Mouse (Mus musculus) heart, adult 2 months (tissue): Measurements from ENCODE around the gene Golga5. TPM values are rescaled to one million over a fixed set of nuclear protein-coding genes. Genes with fewer than 3 reads are reported as not detected.
A peak's percentile ranks its signal among the peaks of the same experiment; 100 is the strongest.

Experiments used
- DNase-seq, 2 experiments: peaks; one replicate each; pipeline ENCODE4 v3.0.0; 2021
- H3K27ac ChIP-seq: fragments of 200-600 bp; 2 replicates; pipeline ENCODE4 v1.8.1; 2022
- H3K27me3 ChIP-seq: fragments of 200-500 bp; 2 replicates; pipeline ENCODE4 v1.6.1; 2012; ENCODE audit warnings: mild to moderate bottlenecking, low read length, inconsistent platforms, mixed read lengths; ENCODE audit not compliant: control insufficient read depth, insufficient read depth
- H3K36me3 ChIP-seq: fragments of 200-500 bp; 2 replicates; pipeline ENCODE4 v1.6.1; 2012; ENCODE audit warnings: low read length, inconsistent platforms; ENCODE audit not compliant: control insufficient read depth, insufficient read depth
- H3K4me1 ChIP-seq: fragments of 200-500 bp; 2 replicates; pipeline ENCODE4 v1.6.1; 2011; ENCODE audit warnings: low read length; ENCODE audit not compliant: control insufficient read depth, insufficient read depth
- H3K4me3 ChIP-seq: fragments of 200-600 bp; 2 replicates; pipeline ENCODE4 v1.8.1; 2022
- H3K79me2 ChIP-seq: fragments of 200-500 bp; replicated peaks from 2 replicates; pipeline ENCODE4 v1.6.1; 2012; ENCODE audit warnings: mild to moderate bottlenecking, inconsistent platforms, low read length, moderate library complexity, mixed read lengths; ENCODE audit not compliant: control insufficient read depth, insufficient read depth
- H3K9ac ChIP-seq: fragments of 200-500 bp; 2 replicates; pipeline ENCODE4 v1.6.1; 2012; ENCODE audit warnings: low read depth, mild to moderate bottlenecking, control low read depth, inconsistent platforms, low read length, mixed read lengths
- CTCF ChIP-seq: fragments of 200-600 bp; IDR thresholded peaks from 2 replicates; pipeline ENCODE4 v1.8.1; 2022; ENCODE audit warnings: antibody characterized with exemption, mild to moderate bottlenecking, moderate library complexity
- EP300 ChIP-seq: fragments of 200-500 bp; IDR thresholded peaks from 2 replicates; pipeline ENCODE4 v1.6.1; 2011; ENCODE audit warnings: low read depth, low read length, control low read depth; ENCODE audit not compliant: insufficient read depth
- POLR2A ChIP-seq: fragments of 200-500 bp; IDR thresholded peaks from 2 replicates; pipeline ENCODE4 v1.6.1; 2011; ENCODE audit warnings: mild to moderate bottlenecking, low read depth, low read length, control low read depth; ENCODE audit not compliant: insufficient read depth
- WGBS: fragments of 180-500 bp; shearing (Covaris S2); methylation state at CpG from one replicate; pipeline ENCODE4 v1.1.7; 2018; 5-methylcytosine and 5-hydroxymethylcytosine counted together
- intact Hi-C: fragments of 180-260 bp; cut with DNase I; formaldehyde crosslinking; loops from one replicate; pipeline ENCODE4 v1.15.1; 2025
- polyA plus RNA-seq: library from polyadenylated mRNA; depleted of rRNA; stranded (reverse); fragments of >200 nt; gene quantifications from 2 replicates; pipeline ENCODE4 v1.2.3, GENCODE M21; 2012
- total RNA-seq, 2 experiments: library from RNA; stranded (reverse); gene quantifications; 2 replicates each; pipeline ENCODE4 v1.2.3; 2021

Gene Golga5
- total and polyA plus RNA-seq, 3 experiments, result 10.1 to 28.0 (median 25.1) TPM

DNA sequence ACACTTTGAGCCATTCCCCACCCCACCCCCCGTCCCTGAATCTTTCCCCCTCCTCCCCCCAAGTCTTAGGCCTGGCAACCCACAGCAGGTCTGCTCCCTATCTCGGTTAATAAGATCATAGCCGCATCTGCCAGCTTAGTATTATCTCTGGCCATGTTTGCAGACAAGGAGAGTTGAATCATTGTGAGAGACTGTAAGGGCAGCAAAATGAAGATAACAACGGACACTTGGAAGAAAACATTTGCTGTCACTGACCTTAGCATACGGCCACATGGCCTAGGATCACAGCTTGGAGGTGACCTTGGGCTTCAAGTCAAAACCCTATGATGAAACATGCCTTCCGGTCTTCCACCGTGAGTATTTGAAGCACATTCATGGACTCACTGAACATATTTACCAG lies 28.4 kb upstream of the Golga5 start:
- intact Hi-C loops, result loop anchor here (1.0 kb wide), 1 partner anchor 22 kb away; no protein-coding TSS in a partner anchor
- H3K4me1 ChIP-seq, result peaks cover 3% of the 10 kb centered on the region
- H3K27me3 ChIP-seq, result no peaks in the 10 kb centered on the region
- no peaks in the 10 kb centered on the region for H3K79me2 ChIP-seq
- no peak overlapping the region for H3K4me3 ChIP-seq
- no peak overlapping the region for H3K27ac ChIP-seq
- TF ChIP-seq CTCF, result no peak
- no peak for TF ChIP-seq EP300
- no peak for TF ChIP-seq POLR2A
- peaks cover 2% of the 10 kb centered on the region; the same call in 1 of the 2 replicates for H3K36me3 ChIP-seq
- no peak for DNase-seq
- no peak overlapping the region for H3K9ac ChIP-seq
- WGBS, result 76% methylated on average over 7 of the region's 7 CpGs

DNA sequence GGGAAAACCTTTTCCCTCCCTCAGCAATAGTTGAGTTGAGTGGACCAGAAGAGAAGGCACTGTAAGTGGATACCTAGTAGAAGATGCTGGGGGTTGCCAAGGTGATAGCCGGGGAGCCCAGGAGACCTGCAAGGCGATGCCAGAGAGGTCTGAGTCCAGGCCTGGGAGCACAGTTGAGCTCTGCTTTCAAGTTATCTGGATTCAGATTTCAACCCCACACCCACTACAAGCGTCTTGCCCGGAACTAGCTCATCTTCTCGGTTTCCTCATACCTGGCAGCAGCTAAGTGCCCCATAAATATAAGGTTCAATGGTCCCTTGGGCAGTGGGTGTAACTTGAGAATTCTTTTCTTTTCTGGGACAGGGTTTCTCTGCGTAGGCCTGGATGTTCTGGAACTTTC lies 27.8 kb upstream of the Golga5 start:
- H3K4me1 ChIP-seq, result peaks cover 3% of the 10 kb centered on the region
- TF ChIP-seq EP300 (no peak), CTCF (no peak), POLR2A (no peak)
- DNase-seq, result no peak

DNA sequence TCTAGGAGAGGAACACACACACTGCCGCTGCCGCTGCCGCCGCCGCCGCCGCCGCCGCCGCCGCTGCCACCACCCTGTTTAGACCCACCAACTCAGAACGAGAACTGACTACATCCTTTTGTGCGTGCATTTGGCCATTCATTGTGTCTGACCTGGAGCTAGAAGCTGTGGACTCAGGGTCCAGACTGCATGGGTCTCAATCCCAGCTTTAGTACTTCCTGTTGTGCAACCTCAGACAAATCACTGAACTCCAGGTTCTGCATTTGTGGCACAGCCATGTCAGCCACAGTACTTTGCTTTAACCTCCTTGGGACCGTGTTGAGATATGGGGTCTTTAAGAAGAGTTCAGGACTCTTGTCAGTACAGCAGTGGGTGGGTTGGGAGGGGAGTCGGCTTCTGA lies 26.3 kb upstream of the Golga5 start:
- intact Hi-C loops, result no loop called here
- Histone ChIP-seq H3K79me2 (no peaks in the 10 kb centered on the region), H3K36me3 (no peaks in the 10 kb centered on the region), H3K4me3 (no peak overlapping the region), H3K27ac (no peak overlapping the region), H3K9ac (no peak overlapping the region), H3K27me3 (no peaks in the 10 kb centered on the region), H3K4me1 (peaks cover 3% of the 10 kb centered on the region)
- 80% methylated on average over 15 of the region's 15 CpGs for WGBS
- no peak for DNase-seq
- TF ChIP-seq POLR2A (no peak), EP300 (no peak), CTCF (no peak)

More for the DNA sequence above, 27.8 kb upstream of the Golga5 start:
- Histone ChIP-seq H3K9ac (no peak overlapping the region), H3K79me2 (no peaks in the 10 kb centered on the region), H3K27ac (no peak overlapping the region), H3K4me3 (no peak overlapping the region), H3K36me3 (peaks cover 2% of the 10 kb centered on the region; the same call in 1 of the 2 replicates), H3K27me3 (no peaks in the 10 kb centered on the region)
- 90% methylated on average over 6 of the region's 6 CpGs for WGBS
- intact Hi-C loops, result no loop called here

DNA sequence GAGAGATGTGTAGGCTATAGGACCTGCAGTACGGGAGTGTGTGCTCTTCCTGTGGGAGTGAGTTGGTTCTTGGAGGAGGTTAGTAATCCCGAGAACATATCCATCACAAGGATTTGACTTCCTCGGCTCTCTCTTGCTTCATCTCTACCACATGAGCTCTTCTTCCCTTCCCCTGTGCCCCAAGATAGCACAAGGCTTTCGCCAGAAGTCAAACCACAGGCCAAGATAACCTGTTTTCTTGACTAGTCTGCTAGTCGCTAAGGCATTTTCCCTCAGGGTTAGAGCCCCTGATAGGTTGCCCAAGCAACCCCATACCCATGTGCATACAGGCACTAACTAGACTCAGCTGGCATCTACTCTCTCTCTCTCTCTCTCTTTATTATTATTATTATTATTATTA lies 25.3 kb upstream of the Golga5 start:
- Histone ChIP-seq H3K9ac (no peak overlapping the region), H3K4me3 (no peak overlapping the region), H3K4me1 (peaks cover 2% of the 10 kb centered on the region), H3K27ac (no peak overlapping the region), H3K79me2 (no peaks in the 10 kb centered on the region), H3K27me3 (no peaks in the 10 kb centered on the region), H3K36me3 (no peaks in the 10 kb centered on the region)
- 65% methylated on average over 5 of the region's 5 CpGs for WGBS
- no peak for TF ChIP-seq CTCF
- TF ChIP-seq POLR2A, result no peak
- intact Hi-C loops, result no loop called here
- no peak for DNase-seq

DNA sequence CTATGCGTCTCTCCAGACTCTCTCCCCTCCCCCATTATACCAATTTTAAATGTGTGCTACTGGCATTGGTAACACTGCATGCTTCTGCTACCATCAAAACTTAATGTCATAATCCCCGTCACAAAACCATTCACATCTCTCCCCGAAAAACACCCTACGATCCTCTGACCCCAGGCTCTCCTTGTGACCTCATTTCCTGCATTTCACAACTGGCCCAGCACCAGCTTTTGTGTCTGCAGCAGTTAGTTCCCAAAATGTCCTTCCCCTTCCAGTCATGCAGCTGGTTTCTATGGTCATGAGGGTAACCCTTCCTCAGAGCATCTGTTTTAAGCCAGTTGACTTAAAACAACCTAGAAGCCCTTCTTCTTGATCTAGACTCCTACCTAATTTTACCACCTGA lies 23.5 kb upstream of the Golga5 start:
- no peak overlapping the region for H3K27ac ChIP-seq
- peaks cover 4% of the 10 kb centered on the region for H3K4me1 ChIP-seq
- H3K36me3 ChIP-seq, result no peaks in the 10 kb centered on the region
- no peak overlapping the region for H3K9ac ChIP-seq
- TF ChIP-seq EP300 (0 out of 2 replicates have a peak, but pooled peaks have one; percentile 19), POLR2A (no peak), CTCF (no peak)
- peak in 1 of 2 experiments; percentile 55 for DNase-seq
- 49% methylated on average over 4 of the region's 4 CpGs for WGBS
- H3K4me3 ChIP-seq, result no peak overlapping the region
- no peaks in the 10 kb centered on the region for H3K79me2 ChIP-seq
- no peaks in the 10 kb centered on the region for H3K27me3 ChIP-seq
- intact Hi-C loops, result no loop called here

DNA sequence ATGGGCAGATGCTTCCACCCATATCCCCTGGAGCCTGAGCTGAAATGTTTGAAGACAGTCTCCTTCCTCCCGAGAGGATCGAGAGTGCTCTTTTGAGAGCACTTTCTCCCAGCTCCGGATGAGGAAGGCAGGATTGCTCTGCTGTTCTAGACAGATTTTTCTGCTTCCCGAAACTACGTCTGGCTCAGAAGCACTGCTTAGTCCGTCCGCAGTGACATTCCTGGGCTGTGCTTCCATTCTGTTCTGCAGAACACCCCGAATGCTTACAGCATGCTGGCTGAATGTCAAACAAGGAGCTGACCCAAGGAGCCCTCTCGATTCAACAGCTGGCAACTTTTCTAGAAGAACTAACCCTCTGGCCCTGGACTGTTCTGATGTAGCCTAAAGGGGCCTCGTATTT lies 18.5 kb upstream of the Golga5 start:
- Histone ChIP-seq H3K27me3 (no peaks in the 10 kb centered on the region), H3K27ac (peak overlapping the region; percentile 62)

More for the DNA sequence above, 18.5 kb upstream of the Golga5 start:
- Histone ChIP-seq H3K9ac (no peak overlapping the region), H3K79me2 (no peaks in the 10 kb centered on the region), H3K4me1 (peaks cover 8% of the 10 kb centered on the region), H3K36me3 (no peaks in the 10 kb centered on the region), H3K4me3 (no peak overlapping the region)
- intact Hi-C loops, result loop anchor here (5.0 kb wide), 1 partner anchor 33 kb away; no protein-coding TSS in a partner anchor
- DNase-seq, result peak in 1 of 2 experiments; percentile 44
- 25% methylated on average over 10 of the region's 10 CpGs for WGBS
- TF ChIP-seq CTCF (no peak), POLR2A (no peak)
